In genomic region chr5:146793630-146794083, GRCm38 (mm10) we compare ENCODE assay signal across 7 mouse cellular contexts. TPM values are rescaled to one million over a fixed set of nuclear protein-coding genes. Genes with fewer than 3 reads are reported as not detected.
DNase-seq lines count a peak whose midpoint lies in the region; ATAC-seq lines count a peak whose summit lies in the region.

No protein-coding gene starts in this region.

- peak overlapping the region; percentile 91 for H3K9ac ChIP-seq in lung, embryonic 15.5 days
- H3K9ac ChIP-seq in embryonic facial prominence, embryonic 13.5 days, result peak overlapping the region; percentile 95
- peak overlapping the region; percentile 92 for H3K9ac ChIP-seq in neural tube, embryonic 15.5 days (replicated peaks)

- H3K27ac ChIP-seq in lung, embryonic 15.5 days, result peak overlapping the region; percentile 92
- peak overlapping the region; percentile 90 for H3K27ac ChIP-seq in embryonic facial prominence, embryonic 13.5 days
- peak overlapping the region; percentile 94 for H3K27ac ChIP-seq in limb, embryonic 10.5 days
- H3K27ac ChIP-seq in neural tube, embryonic 15.5 days (replicated peaks), result peak overlapping the region; percentile 88

- WGBS in lung, embryonic 15.5 days, result under 1% methylated on average over 18 of the region's 18 CpGs
- WGBS in embryonic facial prominence, embryonic 13.5 days, result 5% methylated on average over 18 of the region's 18 CpGs
- 9% methylated on average over 18 of the region's 18 CpGs for WGBS in limb, embryonic 10.5 days
- WGBS in neural tube, embryonic 15.5 days, result 3% methylated on average over 18 of the region's 18 CpGs

- no peaks in the 10 kb centered on the region for H3K9me3 ChIP-seq in lung, embryonic 15.5 days
- no peaks in the 10 kb centered on the region for H3K9me3 ChIP-seq in embryonic facial prominence, embryonic 13.5 days
- no peaks in the 10 kb centered on the region for H3K9me3 ChIP-seq in limb, embryonic 10.5 days (replicated peaks)
- no peaks in the 10 kb centered on the region for H3K9me3 ChIP-seq in neural tube, embryonic 15.5 days (replicated peaks)

- H3K4me1 ChIP-seq in lung, embryonic 15.5 days, result peaks cover 40% of the 10 kb centered on the region
- peaks cover 25% of the 10 kb centered on the region for H3K4me1 ChIP-seq in embryonic facial prominence, embryonic 13.5 days
- peaks cover 34% of the 10 kb centered on the region for H3K4me1 ChIP-seq in limb, embryonic 10.5 days
- H3K4me1 ChIP-seq in neural tube, embryonic 15.5 days, result peaks cover 41% of the 10 kb centered on the region

- H3K27me3 ChIP-seq in lung, embryonic 15.5 days, result no peaks in the 10 kb centered on the region
- H3K27me3 ChIP-seq in embryonic facial prominence, embryonic 13.5 days, result no peaks in the 10 kb centered on the region
- no peaks in the 10 kb centered on the region for H3K27me3 ChIP-seq in limb, embryonic 10.5 days (ENCODE audit: low read depth, poor library complexity, severe bottlenecking)
- H3K27me3 ChIP-seq in neural tube, embryonic 15.5 days (replicated peaks), result no peaks in the 10 kb centered on the region

- no peak for DNase-seq in lung, adult 18-20 months
- no peak for DNase-seq in limb, embryonic 10.5 days (ENCODE audit: low spot score)
- DNase-seq in adrenal gland, adult 18-20 months (ENCODE audit: low spot score in 2 of 2), result no peak

- H3K4me3 ChIP-seq in lung, embryonic 15.5 days, result peak overlapping the region; percentile 90
- peak overlapping the region; percentile 97 for H3K4me3 ChIP-seq in embryonic facial prominence, embryonic 13.5 days
- H3K4me3 ChIP-seq in limb, embryonic 10.5 days, result peak overlapping the region; percentile 98
- H3K4me3 ChIP-seq in neural tube, embryonic 15.5 days (replicated peaks), result peak overlapping the region; percentile 93

- no peak for ATAC-seq in lung, embryonic 15.5 days (ENCODE audit: borderline replicate concordance, extremely low read depth, low FRiP score, low TSS enrichment)
- ATAC-seq in embryonic facial prominence, embryonic 13.5 days (ENCODE audit: insufficient number of reproducible peaks, insufficient read depth, low FRiP score, low TSS enrichment, low read depth), result no peak
- no peak for ATAC-seq in neural tube, embryonic 15.5 days (ENCODE audit: low FRiP score)
- no peak for ATAC-seq in frontal cortex, adult (ENCODE audit: low TSS enrichment)

- no peaks in the 10 kb centered on the region for H3K36me3 ChIP-seq in lung, embryonic 15.5 days
- no peaks in the 10 kb centered on the region for H3K36me3 ChIP-seq in embryonic facial prominence, embryonic 13.5 days
- H3K36me3 ChIP-seq in limb, embryonic 10.5 days, result no peaks in the 10 kb centered on the region
- no peaks in the 10 kb centered on the region for H3K36me3 ChIP-seq in neural tube, embryonic 15.5 days

- peak overlapping the region; percentile 75 for H3K4me2 ChIP-seq in lung, embryonic 15.5 days
- peak overlapping the region; percentile 66 for H3K4me2 ChIP-seq in embryonic facial prominence, embryonic 13.5 days
- H3K4me2 ChIP-seq in neural tube, embryonic 15.5 days, result peak overlapping the region; percentile 77

RNA-seq across cellular contexts. Expression of gene Usp12, which starts 1.1 kb away (rescaled TPM):
- 17.1 and 17.3 TPM in 2 replicates for polyA plus RNA-seq in lung, embryonic 15.5 days (2015; fragmentation: Nextera tagmentation; extraction: Ambion mirVana)
- 13.0 and 15.9 TPM in 2 replicates for polyA plus RNA-seq in embryonic facial prominence, embryonic 13.5 days (2015; fragmentation: Nextera tagmentation; extraction: Ambion mirVana)
- 13.4 and 13.7 TPM in 2 replicates for polyA plus RNA-seq in limb, embryonic 10.5 days (2016; fragmentation: Nextera tagmentation; extraction: Ambion mirVana)
- 14.4 and 16.8 TPM in 2 replicates for polyA plus RNA-seq in neural tube, embryonic 15.5 days (2015; fragmentation: Nextera tagmentation; extraction: Ambion mirVana)
- 10 to 100 TPM; 28.5 to 30.9 TPM for total RNA-seq in adrenal gland, adult 18-20 months (2021)

RNA-seq across cellular contexts. Expression of gene Rpl21, which starts 39.0 kb away (rescaled TPM):
- polyA plus RNA-seq in lung, embryonic 15.5 days (2015; fragmentation: Nextera tagmentation; extraction: Ambion mirVana), result 481 and 520 TPM in 2 replicates
- polyA plus RNA-seq in embryonic facial prominence, embryonic 13.5 days (2015; fragmentation: Nextera tagmentation; extraction: Ambion mirVana), result 568 and 633 TPM in 2 replicates
- polyA plus RNA-seq in limb, embryonic 10.5 days (2016; fragmentation: Nextera tagmentation; extraction: Ambion mirVana), result 536 and 605 TPM in 2 replicates
- polyA plus RNA-seq in neural tube, embryonic 15.5 days (2015; fragmentation: Nextera tagmentation; extraction: Ambion mirVana), result 337 and 386 TPM in 2 replicates
- 100 to 1,000 TPM; 289 to 315 TPM for total RNA-seq in adrenal gland, adult 18-20 months (2021)

RNA-seq across cellular contexts. Expression of gene Rasl11a, which starts 51.2 kb away (rescaled TPM):
- polyA plus RNA-seq in lung, embryonic 15.5 days (2015; fragmentation: Nextera tagmentation; extraction: Ambion mirVana), result 24.8 and 25.7 TPM in 2 replicates
- 12.4 and 14.6 TPM in 2 replicates for polyA plus RNA-seq in embryonic facial prominence, embryonic 13.5 days (2015; fragmentation: Nextera tagmentation; extraction: Ambion mirVana)
- polyA plus RNA-seq in limb, embryonic 10.5 days (2016; fragmentation: Nextera tagmentation; extraction: Ambion mirVana), result 30.9 and 40.1 TPM in 2 replicates
- 12.7 and 15.2 TPM in 2 replicates for polyA plus RNA-seq in neural tube, embryonic 15.5 days (2015; fragmentation: Nextera tagmentation; extraction: Ambion mirVana)
- 10 to 100 TPM in 1 of 2 experiments, 1 to 10 TPM in 1; 7.0 to 11.1 TPM for total RNA-seq in adrenal gland, adult 18-20 months (2021)
